Comparison of ENCODE assay signal across 30 mouse cellular contexts in the genomic region with DNA sequence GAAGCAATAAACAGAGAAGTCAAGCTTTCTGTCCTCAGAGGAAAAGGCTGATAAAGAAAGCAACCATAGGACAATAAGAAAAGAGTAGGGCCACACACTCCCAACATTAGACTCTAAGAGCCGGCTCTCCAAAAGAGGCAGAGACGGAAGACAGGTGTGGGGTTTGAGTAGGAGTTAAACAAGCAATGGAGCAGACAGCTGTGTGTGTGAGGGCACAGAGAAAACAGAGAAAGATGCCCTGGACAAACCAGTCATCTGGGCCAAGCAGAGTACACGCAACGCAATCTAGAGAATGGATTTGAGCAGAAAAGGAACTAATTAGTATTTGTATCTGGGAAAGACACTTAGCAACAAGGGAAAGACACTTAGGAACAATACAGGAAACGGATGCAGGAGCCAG.
"Had no signal": no experiment of that assay in that cellular context is flagged by ENCODE, and none has a peak within 500 bp of the region (broad histone marks: within the 10 kb centered on the region; RNA-seq: fewer than 3 reads in every experiment).

No protein-coding gene starts in this region.

- H3K36me3 ChIP-seq: liver, embryonic 12.5 days; liver, embryonic 13.5 days; liver, embryonic 15.5 days; lung, embryonic 15.5 days; midbrain, embryonic 10.5 days; midbrain, embryonic 12.5 days; midbrain, embryonic 15.5 days; neural tube, embryonic 12.5 days; neural tube, embryonic 13.5 days had no signal

- H3K4me3 ChIP-seq: limb, embryonic 10.5 days; limb, embryonic 12.5 days; limb, embryonic 13.5 days; limb, embryonic 15.5 days; liver, embryonic 12.5 days; liver, embryonic 13.5 days; liver, embryonic 15.5 days; lung, embryonic 15.5 days; megakaryocyte, embryonic 14.5 days; midbrain, embryonic 10.5 days; midbrain, embryonic 12.5 days; midbrain, embryonic 15.5 days; neural tube, embryonic 12.5 days; neural tube, embryonic 13.5 days had no signal

- ATAC-seq: liver, embryonic 12.5 days; liver, postnatal 0 days; lung, postnatal 0 days; midbrain, embryonic 15.5 days; midbrain, embryonic 16.5 days had no signal

- DNase-seq: left cerebral cortex, postnatal 4 days; liver; liver, embryonic 13.5 days; liver, postnatal 0 days; lung, adult 18-20 months; lung, adult 2 months; lung, embryonic 14.5 days; lung, postnatal 10 days; lung, postnatal 14 days; lung, postnatal 36 days; lung, postnatal 4 days; midbrain, embryonic 14.5 days had no signal

- H3K9me3 ChIP-seq: limb, embryonic 10.5 days; limb, embryonic 12.5 days; limb, embryonic 13.5 days; limb, embryonic 15.5 days; liver, embryonic 12.5 days; liver, embryonic 13.5 days; liver, embryonic 15.5 days; lung, embryonic 15.5 days; megakaryocyte, embryonic 14.5 days; midbrain, embryonic 10.5 days; midbrain, embryonic 12.5 days; midbrain, embryonic 15.5 days; neural tube, embryonic 12.5 days; neural tube, embryonic 13.5 days had no signal

- H3K9ac ChIP-seq: limb, embryonic 12.5 days; limb, embryonic 13.5 days; limb, embryonic 15.5 days; liver, embryonic 12.5 days; liver, embryonic 13.5 days; liver, embryonic 14.5 days; liver, embryonic 15.5 days; liver, postnatal 0 days; lung, embryonic 14.5 days; lung, embryonic 15.5 days; midbrain, embryonic 12.5 days; midbrain, embryonic 15.5 days; neural tube, embryonic 12.5 days; neural tube, embryonic 13.5 days had no signal

- H3K4me2 ChIP-seq: limb, embryonic 12.5 days; limb, embryonic 13.5 days; limb, embryonic 15.5 days; liver, embryonic 11.5 days; liver, embryonic 12.5 days; liver, embryonic 13.5 days; liver, embryonic 15.5 days; lung, embryonic 14.5 days; lung, embryonic 15.5 days; midbrain, embryonic 12.5 days; midbrain, embryonic 15.5 days; neural tube, embryonic 12.5 days; neural tube, embryonic 13.5 days had no signal

- H3K27me3 ChIP-seq: limb, embryonic 12.5 days; limb, embryonic 13.5 days; limb, embryonic 15.5 days; liver, embryonic 12.5 days; liver, embryonic 13.5 days; liver, embryonic 15.5 days; lung, embryonic 15.5 days; megakaryocyte, embryonic 14.5 days; midbrain, embryonic 12.5 days; midbrain, embryonic 15.5 days; neural tube, embryonic 12.5 days; neural tube, embryonic 13.5 days had no signal

- H3K4me1 ChIP-seq: limb, embryonic 10.5 days; limb, embryonic 15.5 days; liver, embryonic 12.5 days; liver, embryonic 13.5 days; liver, embryonic 15.5 days; lung, embryonic 15.5 days; midbrain, embryonic 10.5 days; midbrain, embryonic 12.5 days; midbrain, embryonic 15.5 days; neural tube, embryonic 12.5 days had no signal

- H3K27ac ChIP-seq: limb, embryonic 10.5 days; limb, embryonic 12.5 days; limb, embryonic 13.5 days; limb, embryonic 15.5 days; liver, embryonic 12.5 days; liver, embryonic 13.5 days; liver, embryonic 14.5 days; liver, embryonic 15.5 days; lung, embryonic 15.5 days; macrophage; midbrain, embryonic 10.5 days; midbrain, embryonic 12.5 days; midbrain, embryonic 15.5 days; neural tube, embryonic 12.5 days; neural tube, embryonic 13.5 days had no signal
